Mouse (Mus musculus): ENCODE measurements around the gene Zfp800. TPM values are rescaled to one million over a fixed set of nuclear protein-coding genes. Genes with fewer than 3 reads are reported as not detected.

The Zfp800 gene
- polyA plus RNA-seq, 1 experiment from 2014 or later, result 27.1 TPM

DNA sequence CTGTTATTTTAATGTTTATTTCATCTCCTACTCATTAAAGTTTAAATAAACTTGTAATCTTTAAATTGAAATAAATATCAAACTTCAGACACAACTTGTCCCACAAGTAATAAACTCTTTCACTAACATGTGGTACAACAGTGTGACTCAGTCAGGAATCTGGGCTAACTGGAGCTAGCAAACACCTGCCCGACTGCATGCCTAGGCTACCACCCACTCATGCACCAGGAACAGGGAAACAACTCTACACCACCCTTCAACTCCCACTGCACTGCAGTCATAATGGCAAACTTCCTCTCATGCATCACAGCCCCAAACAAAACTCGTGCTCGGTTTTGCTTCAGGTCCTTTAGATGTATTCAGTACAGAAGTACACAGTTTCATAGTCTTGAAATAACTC, 169.7 kb downstream of the Zfp800 start:
- Histone ChIP-seq H3K36me3 (ENCODE audit: control insufficient read depth, insufficient read depth, low read length) (peaks cover 6% of the 10 kb centered on the region; the same call in 1 of the 2 replicates), H3K4me3 (replicated peaks; ENCODE audit: low read depth, low read length) (no peak overlapping the region), H3K9ac (replicated peaks; ENCODE audit: low read length) (no peak overlapping the region), H3K27me3 (ENCODE audit: control insufficient read depth, insufficient read depth, low read length) (no peaks in the 10 kb centered on the region), H3K4me1 (ENCODE audit: control insufficient read depth, insufficient read depth, low read length) (no peaks in the 10 kb centered on the region), H3K4me2 (ENCODE audit: low read length) (no peak overlapping the region), H3K27ac (replicated peaks; ENCODE audit: low read depth, low read length) (no peak overlapping the region), H3K9me3 (ENCODE audit: control insufficient read depth, low read length) (no peaks in the 10 kb centered on the region)
- WGBS, result 96% methylated on average over 3 of the region's 3 CpGs
- no peak for DNase-seq
- no peak for ATAC-seq (ENCODE audit: low FRiP score, low TSS enrichment)

DNA sequence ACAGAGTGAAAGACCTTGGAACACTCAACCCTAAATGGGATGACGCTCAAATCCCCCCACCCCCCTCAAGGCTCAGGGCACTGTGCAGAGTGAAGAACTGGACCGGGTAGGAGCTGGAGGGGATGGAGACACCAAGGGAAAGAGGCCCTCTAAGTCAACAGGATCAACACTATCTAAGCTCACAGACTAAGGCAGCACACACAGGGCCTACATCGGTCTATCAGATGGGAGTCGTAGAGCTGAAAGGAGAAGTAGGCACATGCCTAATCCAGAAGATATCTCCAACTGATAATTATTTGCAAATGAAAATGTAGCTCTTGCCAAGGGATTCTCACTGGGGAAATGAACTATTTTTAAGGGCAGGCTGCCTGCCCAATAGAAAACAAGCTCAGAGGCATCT, 176.8 kb downstream of the Zfp800 start:
- Histone ChIP-seq H3K4me2 (ENCODE audit: low read length) (no peak overlapping the region), H3K36me3 (ENCODE audit: control insufficient read depth, insufficient read depth, low read length) (peaks cover 3% of the 10 kb centered on the region; the same call in 1 of the 2 replicates), H3K9me3 (ENCODE audit: control insufficient read depth, low read length) (no peaks in the 10 kb centered on the region), H3K9ac (replicated peaks; ENCODE audit: low read length) (no peak overlapping the region), H3K27me3 (ENCODE audit: control insufficient read depth, insufficient read depth, low read length) (no peaks in the 10 kb centered on the region), H3K4me3 (replicated peaks; ENCODE audit: low read depth, low read length) (no peak overlapping the region), H3K4me1 (ENCODE audit: control insufficient read depth, insufficient read depth, low read length) (no peaks in the 10 kb centered on the region), H3K27ac (replicated peaks; ENCODE audit: low read depth, low read length) (no peak overlapping the region)
- no peak for DNase-seq
- WGBS, result 91% methylated on average over 4 of the region's 4 CpGs
- no peak for ATAC-seq (ENCODE audit: low FRiP score, low TSS enrichment)

DNA sequence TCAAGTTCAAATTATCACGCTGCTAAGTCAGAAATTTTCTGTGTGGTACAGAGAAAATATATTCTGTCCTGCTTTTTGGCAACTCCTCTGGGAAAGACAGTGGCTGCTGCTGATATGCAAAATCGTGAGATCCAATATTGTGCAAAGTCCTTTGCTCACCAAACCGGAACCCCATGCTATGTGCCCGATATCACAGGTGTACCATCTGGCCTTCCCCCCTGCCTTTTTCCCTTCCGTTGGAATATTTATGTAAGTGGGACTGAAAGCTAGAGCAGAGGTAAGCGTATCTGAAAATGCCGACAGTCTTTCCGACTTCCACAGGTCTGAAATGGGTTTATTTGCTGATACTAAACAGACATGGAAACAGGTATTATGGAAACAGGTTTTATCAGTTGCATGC, 179.4 kb downstream of the Zfp800 start:
- WGBS, result 89% methylated on average over 8 of the region's 8 CpGs
- no peak overlapping the region for H3K4me3 ChIP-seq (replicated peaks; ENCODE audit: low read depth, low read length)
- no peak for ATAC-seq (ENCODE audit: low FRiP score, low TSS enrichment)

DNA sequence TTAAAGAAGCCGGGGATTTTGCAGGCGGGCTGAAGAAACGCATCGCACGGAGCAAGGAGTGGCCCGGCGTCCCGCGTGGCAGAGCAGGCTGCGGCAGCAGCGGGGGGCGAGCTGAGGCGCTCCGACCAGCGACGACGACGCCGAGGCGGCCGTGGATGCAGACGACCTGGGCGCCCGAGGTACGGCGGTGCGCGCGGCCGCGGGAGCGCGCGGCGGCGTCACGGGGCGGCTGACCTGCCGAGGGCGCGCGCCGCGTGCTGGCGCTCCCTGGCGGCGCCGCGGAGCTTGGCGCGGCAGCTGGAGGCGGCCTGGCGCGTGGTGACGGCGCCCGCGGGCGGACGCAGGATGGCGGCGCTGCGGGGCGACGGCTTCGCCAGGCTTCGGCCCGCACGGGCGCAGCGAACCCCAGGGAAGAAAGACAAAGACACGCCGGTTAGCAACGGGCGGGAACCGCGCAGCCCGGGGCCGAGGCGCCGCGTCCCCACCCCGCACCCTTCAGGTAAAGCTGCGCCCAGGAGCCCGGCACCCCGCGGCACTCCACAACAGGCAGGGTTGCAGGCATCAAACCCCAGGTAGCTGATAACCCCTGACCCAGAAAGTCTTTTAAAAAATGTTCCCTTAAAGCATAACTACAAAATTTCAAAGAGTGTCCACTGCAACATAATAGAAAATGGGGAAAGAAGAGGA, 182.4 kb downstream of the Zfp800 start:
- peak; percentile 93 for ATAC-seq (ENCODE audit: low FRiP score, low TSS enrichment)
- under 1% methylated on average over 83 of the region's 87 CpGs for WGBS
- H3K9me3 ChIP-seq (ENCODE audit: control insufficient read depth, low read length), result no peaks in the 10 kb centered on the region

More for the DNA sequence above, 179.4 kb downstream of the Zfp800 start:
- H3K27ac ChIP-seq (replicated peaks; ENCODE audit: low read depth, low read length), result no peak overlapping the region
- no peak for DNase-seq
- H3K4me1 ChIP-seq (ENCODE audit: control insufficient read depth, insufficient read depth, low read length), result no peaks in the 10 kb centered on the region
- no peak overlapping the region for H3K4me2 ChIP-seq (ENCODE audit: low read length)
- H3K27me3 ChIP-seq (ENCODE audit: control insufficient read depth, insufficient read depth, low read length), result no peaks in the 10 kb centered on the region
- no peak overlapping the region for H3K9ac ChIP-seq (replicated peaks; ENCODE audit: low read length)
- H3K9me3 ChIP-seq (ENCODE audit: control insufficient read depth, low read length), result no peaks in the 10 kb centered on the region
- no peaks in the 10 kb centered on the region for H3K36me3 ChIP-seq (ENCODE audit: control insufficient read depth, insufficient read depth, low read length)

DNA sequence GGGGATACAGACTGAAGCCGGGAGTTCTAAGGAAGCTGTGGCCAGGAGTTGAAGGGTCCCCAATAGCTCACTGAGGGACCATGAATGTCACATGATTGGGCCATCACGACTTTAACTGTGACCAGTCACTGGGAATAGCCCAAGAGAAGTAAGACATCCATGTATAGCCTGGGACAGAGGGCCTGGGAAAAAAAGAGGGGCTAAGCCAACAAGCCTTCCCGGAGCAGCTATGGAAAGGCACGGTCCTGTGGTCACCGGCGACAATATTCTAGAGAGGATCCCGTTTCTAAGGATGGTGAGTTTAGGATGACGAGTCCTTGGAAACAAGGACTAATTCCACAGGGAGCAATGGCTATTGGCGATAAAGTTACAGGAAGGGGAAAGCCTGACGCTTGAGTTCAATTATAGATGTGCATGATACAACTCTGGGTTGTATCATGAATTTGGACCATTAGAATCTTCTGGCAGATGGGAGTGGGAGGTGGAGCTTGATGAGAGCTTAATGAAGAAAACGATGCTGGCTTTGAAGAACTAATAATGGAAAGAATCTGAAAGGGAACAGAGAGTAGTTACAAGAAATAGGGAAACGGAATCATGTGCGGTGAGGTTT, 183.0 kb downstream of the Zfp800 start:
- Histone ChIP-seq H3K4me3 (replicated peaks; ENCODE audit: low read depth, low read length) (peak overlapping the region; percentile 58), H3K27me3 (ENCODE audit: control insufficient read depth, insufficient read depth, low read length) (no peaks in the 10 kb centered on the region), H3K27ac (replicated peaks; ENCODE audit: low read depth, low read length) (peak overlapping the region; percentile 79), H3K9ac (replicated peaks; ENCODE audit: low read length) (peak overlapping the region; percentile 72), H3K36me3 (ENCODE audit: control insufficient read depth, insufficient read depth, low read length) (no peaks in the 10 kb centered on the region), H3K4me2 (ENCODE audit: low read length) (peak overlapping the region; percentile 77), H3K9me3 (ENCODE audit: control insufficient read depth, low read length) (no peaks in the 10 kb centered on the region), H3K4me1 (ENCODE audit: control insufficient read depth, insufficient read depth, low read length) (no peaks in the 10 kb centered on the region)
- peak; percentile 44; the same call in 1 of the 2 replicates for ATAC-seq (ENCODE audit: low FRiP score, low TSS enrichment)
- 32% methylated on average over 13 of the region's 13 CpGs for WGBS
- no peak for DNase-seq

More for the DNA sequence above, 182.4 kb downstream of the Zfp800 start:
- no peaks in the 10 kb centered on the region for H3K4me1 ChIP-seq (ENCODE audit: control insufficient read depth, insufficient read depth, low read length)
- peak overlapping the region; percentile 72 for H3K9ac ChIP-seq (replicated peaks; ENCODE audit: low read length)
- peak overlapping the region; percentile 77 for H3K4me2 ChIP-seq (ENCODE audit: low read length)
- peak overlapping the region; percentile 79 for H3K27ac ChIP-seq (replicated peaks; ENCODE audit: low read depth, low read length)
- peak; percentile 93 for DNase-seq
- H3K27me3 ChIP-seq (ENCODE audit: control insufficient read depth, insufficient read depth, low read length), result no peaks in the 10 kb centered on the region
- peak overlapping the region; percentile 58 for H3K4me3 ChIP-seq (replicated peaks; ENCODE audit: low read depth, low read length)
- H3K36me3 ChIP-seq (ENCODE audit: control insufficient read depth, insufficient read depth, low read length), result no peaks in the 10 kb centered on the region

DNA sequence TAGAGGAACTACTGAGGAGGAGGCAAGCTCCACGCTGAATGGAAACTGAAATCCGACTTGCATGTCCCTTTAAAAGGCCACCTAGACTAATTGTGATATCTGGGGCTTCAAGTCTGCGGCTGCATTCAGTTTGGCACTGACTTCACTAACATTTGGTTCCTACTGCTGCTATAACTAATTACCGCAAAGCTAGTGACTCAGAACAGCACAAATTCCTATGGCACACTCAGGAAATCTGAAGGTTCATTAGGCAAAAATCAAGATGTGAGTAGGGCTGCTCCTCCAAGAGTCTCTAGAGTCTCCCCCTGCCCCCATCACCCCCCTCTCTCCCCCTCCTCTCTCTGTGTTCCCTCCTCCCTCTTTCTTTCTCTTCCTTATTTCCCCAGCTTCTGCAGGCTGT, 194.4 kb downstream of the Zfp800 start:
- 54% methylated on average over 4 of the region's 4 CpGs for WGBS
- H3K9ac ChIP-seq (replicated peaks; ENCODE audit: low read length), result no peak overlapping the region
- H3K27ac ChIP-seq (replicated peaks; ENCODE audit: low read depth, low read length), result no peak overlapping the region
- H3K9me3 ChIP-seq (ENCODE audit: control insufficient read depth, low read length), result no peaks in the 10 kb centered on the region
- H3K4me1 ChIP-seq (ENCODE audit: control insufficient read depth, insufficient read depth, low read length), result no peaks in the 10 kb centered on the region
- no peak overlapping the region for H3K4me3 ChIP-seq (replicated peaks; ENCODE audit: low read depth, low read length)
- ATAC-seq (ENCODE audit: low FRiP score, low TSS enrichment) (no peak), DNase-seq (no peak)
- H3K36me3 ChIP-seq (ENCODE audit: control insufficient read depth, insufficient read depth, low read length), result no peaks in the 10 kb centered on the region
- no peaks in the 10 kb centered on the region for H3K27me3 ChIP-seq (ENCODE audit: control insufficient read depth, insufficient read depth, low read length)
- no peak overlapping the region for H3K4me2 ChIP-seq (ENCODE audit: low read length)

DNA sequence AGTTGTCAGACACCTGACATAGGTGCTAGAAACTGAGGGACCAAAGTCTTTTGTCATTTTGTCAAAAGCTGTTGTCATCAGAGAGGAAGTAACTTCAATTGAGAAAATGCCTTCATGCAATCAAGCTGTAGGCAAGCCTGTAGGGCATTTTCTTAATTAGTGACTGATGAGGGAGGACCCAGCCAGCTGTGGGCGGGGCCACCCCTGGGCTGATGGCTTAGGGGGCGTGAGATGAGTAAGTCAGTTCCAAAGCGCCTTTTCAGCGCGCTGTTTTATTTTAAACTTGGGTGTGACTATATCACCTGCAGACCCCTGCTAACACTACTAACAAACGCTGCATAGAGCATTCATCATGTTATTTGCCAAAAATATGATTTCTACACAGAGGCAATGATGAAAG, 195.0 kb downstream of the Zfp800 start:
- no peak overlapping the region for H3K4me2 ChIP-seq (ENCODE audit: low read length)
- no peaks in the 10 kb centered on the region for H3K27me3 ChIP-seq (ENCODE audit: control insufficient read depth, insufficient read depth, low read length)
- no peaks in the 10 kb centered on the region for H3K36me3 ChIP-seq (ENCODE audit: control insufficient read depth, insufficient read depth, low read length)
- H3K4me3 ChIP-seq (replicated peaks; ENCODE audit: low read depth, low read length), result no peak overlapping the region
- DNase-seq, result no peak
- 63% methylated on average over 6 of the region's 6 CpGs for WGBS
- no peaks in the 10 kb centered on the region for H3K9me3 ChIP-seq (ENCODE audit: control insufficient read depth, low read length)
- H3K27ac ChIP-seq (replicated peaks; ENCODE audit: low read depth, low read length), result no peak overlapping the region
- H3K9ac ChIP-seq (replicated peaks; ENCODE audit: low read length), result no peak overlapping the region
- H3K4me1 ChIP-seq (ENCODE audit: control insufficient read depth, insufficient read depth, low read length), result no peaks in the 10 kb centered on the region
- ATAC-seq (ENCODE audit: low FRiP score, low TSS enrichment), result no peak

DNA sequence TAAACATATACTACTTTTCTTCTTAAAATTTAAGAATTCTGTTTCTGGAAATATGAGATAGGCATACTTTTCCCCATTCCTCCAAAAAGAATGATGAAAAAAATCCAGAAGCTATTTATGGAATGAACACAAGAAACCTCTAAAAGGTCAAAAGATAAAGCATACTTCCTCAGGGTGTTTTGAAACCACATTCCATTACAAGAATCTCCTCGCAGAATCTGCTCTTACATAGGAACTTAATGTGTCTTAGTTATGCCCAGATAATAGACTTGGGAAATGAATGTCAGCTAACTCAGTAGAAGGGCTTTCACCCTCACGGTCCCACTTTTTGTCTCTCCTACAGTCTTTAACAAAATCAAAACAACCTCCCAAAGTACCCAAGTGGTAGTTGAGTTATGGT, 203.9 kb downstream of the Zfp800 start:
- H3K9me3 ChIP-seq (ENCODE audit: control insufficient read depth, low read length), result no peaks in the 10 kb centered on the region
- no peak overlapping the region for H3K27ac ChIP-seq (replicated peaks; ENCODE audit: low read depth, low read length)
- 81% methylated on average over 2 of the region's 2 CpGs for WGBS

DNA sequence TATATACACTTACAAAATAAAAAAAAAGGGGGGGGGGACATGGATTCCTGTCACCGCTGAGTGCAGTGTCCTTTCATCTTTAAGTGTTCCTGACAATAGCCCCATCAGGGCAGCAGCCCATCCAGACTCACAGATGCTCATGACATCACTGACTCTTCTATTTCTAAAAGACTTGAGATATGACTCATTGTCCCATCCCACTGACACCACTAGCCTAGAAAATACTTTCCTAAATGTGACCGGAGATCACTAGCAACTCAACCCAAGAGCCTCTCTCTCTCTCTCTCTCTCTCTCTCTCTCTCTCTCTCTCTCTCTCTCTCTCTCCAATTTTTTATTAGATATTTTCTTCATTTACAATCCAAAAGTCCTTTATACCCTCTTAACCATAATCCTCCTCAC, 205.9 kb downstream of the Zfp800 start:
- DNase-seq, result no peak
- WGBS, result 97% methylated on average over 2 of the region's 2 CpGs

More for the DNA sequence above, 203.9 kb downstream of the Zfp800 start:
- no peaks in the 10 kb centered on the region for H3K4me1 ChIP-seq (ENCODE audit: control insufficient read depth, insufficient read depth, low read length)
- ATAC-seq (ENCODE audit: low FRiP score, low TSS enrichment), result no peak
- no peaks in the 10 kb centered on the region for H3K36me3 ChIP-seq (ENCODE audit: control insufficient read depth, insufficient read depth, low read length)
- H3K9ac ChIP-seq (replicated peaks; ENCODE audit: low read length), result no peak overlapping the region
- no peaks in the 10 kb centered on the region for H3K27me3 ChIP-seq (ENCODE audit: control insufficient read depth, insufficient read depth, low read length)
- H3K4me3 ChIP-seq (replicated peaks; ENCODE audit: low read depth, low read length), result no peak overlapping the region
- DNase-seq, result no peak
- H3K4me2 ChIP-seq (ENCODE audit: low read length), result no peak overlapping the region

More for the DNA sequence above, 205.9 kb downstream of the Zfp800 start:
- H3K27me3 ChIP-seq (ENCODE audit: control insufficient read depth, insufficient read depth, low read length), result no peaks in the 10 kb centered on the region
- H3K4me3 ChIP-seq (replicated peaks; ENCODE audit: low read depth, low read length), result no peak overlapping the region
- no peak overlapping the region for H3K4me2 ChIP-seq (ENCODE audit: low read length)
- H3K9ac ChIP-seq (replicated peaks; ENCODE audit: low read length), result no peak overlapping the region
- H3K9me3 ChIP-seq (ENCODE audit: control insufficient read depth, low read length), result no peaks in the 10 kb centered on the region
- ATAC-seq (ENCODE audit: low FRiP score, low TSS enrichment), result no peak
- H3K4me1 ChIP-seq (ENCODE audit: control insufficient read depth, insufficient read depth, low read length), result no peaks in the 10 kb centered on the region
- no peaks in the 10 kb centered on the region for H3K36me3 ChIP-seq (ENCODE audit: control insufficient read depth, insufficient read depth, low read length)
- no peak overlapping the region for H3K27ac ChIP-seq (replicated peaks; ENCODE audit: low read depth, low read length)

All from midbrain, embryonic 14.5 days (tissue).